ENCODE assay signal across 14 mouse cellular contexts in genomic region chr5:140035641-140036040, GRCm38 (mm10).
"Had no signal": no experiment of that assay in that cellular context is flagged by ENCODE, and none has a peak within 500 bp of the region (broad histone marks: within the 10 kb centered on the region; RNA-seq: fewer than 3 reads in every experiment).

No protein-coding gene starts in this region.

- H3K27me3 ChIP-seq: hindbrain, embryonic 15.5 days; limb, embryonic 13.5 days; midbrain, embryonic 15.5 days; neural tube, embryonic 12.5 days; neural tube, embryonic 15.5 days had no signal

- H3K9ac ChIP-seq: hindbrain, embryonic 15.5 days; limb, embryonic 13.5 days; midbrain, embryonic 15.5 days; neural tube, embryonic 12.5 days; neural tube, embryonic 15.5 days had no signal

- H3K4me1 ChIP-seq: hindbrain, embryonic 15.5 days; neural tube, embryonic 12.5 days; neural tube, embryonic 15.5 days had no signal

- H3K4me2 ChIP-seq: hindbrain, embryonic 15.5 days; limb, embryonic 13.5 days; midbrain, embryonic 15.5 days; neural tube, embryonic 12.5 days; neural tube, embryonic 15.5 days had no signal

- H3K36me3 ChIP-seq: hindbrain, embryonic 15.5 days; limb, embryonic 10.5 days; limb, embryonic 13.5 days; midbrain, embryonic 15.5 days; neural tube, embryonic 12.5 days; neural tube, embryonic 15.5 days had no signal

- DNase-seq: lung, adult 2 months; lung, postnatal 14 days; lung, postnatal 4 days; right cerebral cortex, adult 18-20 months; right cerebral cortex, postnatal 14 days; right cerebral cortex, postnatal 4 days had no signal

- H3K9me3 ChIP-seq: hindbrain, embryonic 15.5 days; limb, embryonic 10.5 days; limb, embryonic 13.5 days; midbrain, embryonic 15.5 days; neural tube, embryonic 12.5 days; neural tube, embryonic 15.5 days had no signal

- ATAC-seq: midbrain, embryonic 15.5 days had no signal

- H3K27ac ChIP-seq: hindbrain, embryonic 15.5 days; kidney, postnatal 0 days; limb, embryonic 10.5 days; limb, embryonic 13.5 days; midbrain, embryonic 15.5 days; neural tube, embryonic 12.5 days; neural tube, embryonic 15.5 days; stomach, postnatal 0 days had no signal

- H3K4me3 ChIP-seq: hindbrain, embryonic 15.5 days; limb, embryonic 10.5 days; limb, embryonic 13.5 days; midbrain, embryonic 15.5 days; neural tube, embryonic 12.5 days; neural tube, embryonic 15.5 days had no signal
